ENCODE assay signal across 9 mouse cellular contexts in the genomic region with DNA sequence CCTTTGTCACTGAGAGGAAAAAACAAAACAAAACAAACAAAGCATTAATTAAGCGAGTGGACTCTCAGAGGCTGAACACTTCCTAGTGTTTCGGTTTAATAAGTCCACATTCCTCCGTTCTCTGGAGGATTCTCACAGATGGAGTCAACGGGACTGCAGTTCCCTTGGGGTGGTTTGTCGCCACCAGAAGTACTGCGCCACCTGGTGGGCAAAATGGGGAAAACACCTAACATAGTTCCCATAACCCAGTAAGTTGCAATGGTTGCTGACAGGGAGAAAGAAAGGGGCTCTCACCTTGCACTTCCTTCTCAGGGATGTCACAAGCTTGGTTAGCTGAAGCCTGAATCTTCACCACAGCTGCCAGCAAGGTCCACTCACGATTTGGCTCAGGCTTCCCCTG. TPM values are rescaled to one million over a fixed set of nuclear protein-coding genes. Genes with fewer than 3 reads are reported as not detected.
DNase-seq lines count a peak whose midpoint lies in the region; ATAC-seq and TF ChIP-seq lines count a peak whose summit lies in the region.
"Had no signal": no experiment of that assay in that cellular context is flagged by ENCODE, and none has a peak within 500 bp of the region (broad histone marks: within the 10 kb centered on the region; RNA-seq: fewer than 3 reads in every experiment).

No protein-coding gene starts in this region.

- no peak overlapping the region for H3K27ac ChIP-seq in hindbrain, embryonic 14.5 days
- no peak overlapping the region for H3K27ac ChIP-seq in hindbrain, embryonic 16.5 days (ENCODE audit: low read depth, low read length)
- no peak overlapping the region for H3K27ac ChIP-seq in testis, adult 2 months (ENCODE audit: control insufficient read depth, insufficient read depth, low read depth, low read length)
- H3K27ac ChIP-seq: embryonic facial prominence, embryonic 13.5 days had no signal

- 15% methylated on average over 7 of the region's 7 CpGs for WGBS in hindbrain, embryonic 14.5 days
- WGBS in hindbrain, embryonic 16.5 days: 15% methylated on average over 7 of the region's 7 CpGs

- no peak for TF ChIP-seq POLR2A in testis, adult 2 months (IDR thresholded peaks at IDR 0.05; ENCODE audit: control insufficient read depth, low read depth, low read length)

- intact Hi-C loops in left cerebral cortex, postnatal 4 days (cut with DNase I): no loop called here

- peak; percentile 82 for DNase-seq in hindbrain, embryonic 14.5 days (ENCODE audit: low spot score)
- peak; percentile 91 for DNase-seq in brain, adult 2 months (ENCODE audit: low read depth, low spot score)
- DNase-seq in induced T-regulatory cell, adult 2 months (ENCODE audit: low read depth): peak; percentile 92
- peak; percentile 75 for DNase-seq in left cerebral cortex, postnatal 4 days
- peak; percentile 92 for DNase-seq in naive thymus-derived CD4-positive, alpha-beta T cell, adult 2 months (ENCODE audit: low read depth)

- H3K9ac ChIP-seq in hindbrain, embryonic 14.5 days: no peak overlapping the region
- H3K9ac ChIP-seq in hindbrain, embryonic 16.5 days (ENCODE audit: low read depth, low read length): no peak overlapping the region
- H3K9ac ChIP-seq: embryonic facial prominence, embryonic 13.5 days had no signal

- no peak overlapping the region for H3K4me2 ChIP-seq in hindbrain, embryonic 14.5 days (replicated peaks)
- H3K4me2 ChIP-seq in hindbrain, embryonic 16.5 days (ENCODE audit: low read length): no peak overlapping the region
- H3K4me2 ChIP-seq: embryonic facial prominence, embryonic 13.5 days had no signal

- no peaks in the 10 kb centered on the region for H3K9me3 ChIP-seq in hindbrain, embryonic 14.5 days (ENCODE audit: control insufficient read depth, low read length)
- H3K9me3 ChIP-seq in hindbrain, embryonic 16.5 days (ENCODE audit: control insufficient read depth, low read length): no peaks in the 10 kb centered on the region
- H3K9me3 ChIP-seq: embryonic facial prominence, embryonic 13.5 days had no signal

- no peak for ATAC-seq in hindbrain, embryonic 14.5 days (ENCODE audit: low FRiP score)
- ATAC-seq in hindbrain, embryonic 16.5 days: no peak
- peak; percentile 80 for ATAC-seq in erythroblast, adult 5-6 weeks (replicated peaks; ENCODE audit: low FRiP score, poor library complexity, severe bottlenecking)

- peaks cover 5% of the 10 kb centered on the region; the same call in 1 of the 2 replicates for H3K4me1 ChIP-seq in hindbrain, embryonic 14.5 days (replicated peaks; ENCODE audit: control insufficient read depth, insufficient read depth, low read length)
- peaks cover 5% of the 10 kb centered on the region for H3K4me1 ChIP-seq in hindbrain, embryonic 16.5 days (ENCODE audit: control insufficient read depth, insufficient read depth, low read depth, low read length)
- H3K4me1 ChIP-seq in testis, adult 2 months (ENCODE audit: control insufficient read depth, insufficient read depth, low read length): no peaks in the 10 kb centered on the region; the same call in 1 of the 2 replicates

- peak; percentile 81 for TF ChIP-seq CTCF in testis, adult 2 months (IDR thresholded peaks at IDR 0.05; ENCODE audit: control insufficient read depth, insufficient read depth, insufficient replicate concordance, low read depth, low read length)

- peaks cover 59% of the 10 kb centered on the region for H3K36me3 ChIP-seq in hindbrain, embryonic 14.5 days (replicated peaks; ENCODE audit: control insufficient read depth, insufficient read depth)
- H3K36me3 ChIP-seq in hindbrain, embryonic 16.5 days (ENCODE audit: control insufficient read depth, insufficient read depth, low read length): peaks cover 17% of the 10 kb centered on the region
- peaks cover 4% of the 10 kb centered on the region for H3K36me3 ChIP-seq in testis, adult 2 months (ENCODE audit: control insufficient read depth, insufficient read depth, low read length)

- H3K27me3 ChIP-seq in hindbrain, embryonic 14.5 days (ENCODE audit: control insufficient read depth, insufficient read depth, low read length): no peaks in the 10 kb centered on the region
- H3K27me3 ChIP-seq in hindbrain, embryonic 16.5 days (replicated peaks; ENCODE audit: control insufficient read depth, insufficient read depth, low read length): no peaks in the 10 kb centered on the region
- no peaks in the 10 kb centered on the region for H3K27me3 ChIP-seq in testis, adult 2 months (ENCODE audit: control insufficient read depth, insufficient read depth, low read length)
- H3K27me3 ChIP-seq: embryonic facial prominence, embryonic 13.5 days had no signal

- no peak overlapping the region for H3K4me3 ChIP-seq in hindbrain, embryonic 14.5 days (replicated peaks; ENCODE audit: low read length)
- H3K4me3 ChIP-seq in hindbrain, embryonic 16.5 days (ENCODE audit: low read length): no peak overlapping the region
- H3K4me3 ChIP-seq in testis, adult 2 months (ENCODE audit: control insufficient read depth, low read depth, low read length): no peak overlapping the region
- H3K4me3 ChIP-seq: embryonic facial prominence, embryonic 13.5 days had no signal

RNA-seq across cellular contexts. Expression of a gene that starts 2.2 kb away (rescaled TPM):
- 4.9 and 6.0 TPM in 2 replicates for polyA plus RNA-seq in hindbrain, embryonic 14.5 days (2014; fragmentation: Nextera tagmentation; extraction: Ambion mirVana)
- 6.9 and 7.5 TPM in 2 replicates for polyA plus RNA-seq in hindbrain, embryonic 16.5 days (2015; fragmentation: Nextera tagmentation; extraction: Ambion mirVana)
- total RNA-seq in erythroblast, adult 5-6 weeks (2015; ENCODE audit: low replicate concordance): 0.77 and 1.9 TPM in 2 replicates
- total RNA-seq in erythroblast, adult 5-6 weeks (2017; ENCODE audit: low replicate concordance): 0.70 and 1.4 TPM in 2 replicates
- 1 to 10 TPM; 5.7 to 6.1 TPM for total RNA-seq in left cerebral cortex, postnatal 4 days (2021)
- polyA plus RNA-seq in testis, adult 2 months (2012; rRNA removed): 4.5 and 5.3 TPM in 2 replicates

RNA-seq across cellular contexts. Expression of a gene that starts 21.2 kb away (rescaled TPM):
- polyA plus RNA-seq in hindbrain, embryonic 14.5 days (2014; fragmentation: Nextera tagmentation; extraction: Ambion mirVana): 190 and 196 TPM in 2 replicates
- polyA plus RNA-seq in hindbrain, embryonic 16.5 days (2015; fragmentation: Nextera tagmentation; extraction: Ambion mirVana): 173 and 178 TPM in 2 replicates
- 27.0 and 31.7 TPM in 2 replicates for total RNA-seq in erythroblast, adult 5-6 weeks (2015; ENCODE audit: low replicate concordance)
- total RNA-seq in erythroblast, adult 5-6 weeks (2017; ENCODE audit: low replicate concordance): 30.4 and 40.3 TPM in 2 replicates
- total RNA-seq in left cerebral cortex, postnatal 4 days (2021): 100 to 1,000 TPM; 112 to 115 TPM
- 59.9 and 60.4 TPM in 2 replicates for polyA plus RNA-seq in testis, adult 2 months (2012; rRNA removed)

RNA-seq across cellular contexts. Expression of a gene that starts 21.3 kb away (rescaled TPM):
- 57.4 and 60.0 TPM in 2 replicates for polyA plus RNA-seq in hindbrain, embryonic 14.5 days (2014; fragmentation: Nextera tagmentation; extraction: Ambion mirVana)
- polyA plus RNA-seq in hindbrain, embryonic 16.5 days (2015; fragmentation: Nextera tagmentation; extraction: Ambion mirVana): 66.8 and 71.9 TPM in 2 replicates
- 1.9 TPM in 2 replicates for total RNA-seq in erythroblast, adult 5-6 weeks (2015; ENCODE audit: low replicate concordance)
- 2.5 and 3.6 TPM in 2 replicates for total RNA-seq in erythroblast, adult 5-6 weeks (2017; ENCODE audit: low replicate concordance)
- total RNA-seq in left cerebral cortex, postnatal 4 days (2021): 10 to 100 TPM; 40.2 to 41.6 TPM
- 2.9 and 3.8 TPM in 2 replicates for polyA plus RNA-seq in testis, adult 2 months (2012; rRNA removed)

RNA-seq across cellular contexts. Expression of a gene that starts 24.9 kb away (rescaled TPM):
- 0.39 and 1.2 TPM in 2 replicates for polyA plus RNA-seq in hindbrain, embryonic 14.5 days (2014; fragmentation: Nextera tagmentation; extraction: Ambion mirVana)
- polyA plus RNA-seq in hindbrain, embryonic 16.5 days (2015; fragmentation: Nextera tagmentation; extraction: Ambion mirVana): 0.33 and 0.70 TPM in 2 replicates
- not detected in 2 replicates for total RNA-seq in erythroblast, adult 5-6 weeks (2015; ENCODE audit: low replicate concordance)
- not detected in 2 replicates for total RNA-seq in erythroblast, adult 5-6 weeks (2017; ENCODE audit: low replicate concordance)
- total RNA-seq in left cerebral cortex, postnatal 4 days (2021): under 1 TPM in 1 of 2 experiments, not detected in 1; 0.22 TPM
- 0.06 TPM in 1 of 2 replicates, not detected in the other for polyA plus RNA-seq in testis, adult 2 months (2012; rRNA removed)

RNA-seq across cellular contexts. Expression of a gene that starts 49.4 kb away (rescaled TPM):
- polyA plus RNA-seq in hindbrain, embryonic 14.5 days (2014; fragmentation: Nextera tagmentation; extraction: Ambion mirVana): 454 and 472 TPM in 2 replicates
- polyA plus RNA-seq in hindbrain, embryonic 16.5 days (2015; fragmentation: Nextera tagmentation; extraction: Ambion mirVana): 422 and 469 TPM in 2 replicates
- total RNA-seq in erythroblast, adult 5-6 weeks (2015; ENCODE audit: low replicate concordance): 113 and 121 TPM in 2 replicates
- total RNA-seq in erythroblast, adult 5-6 weeks (2017; ENCODE audit: low replicate concordance): 170 and 171 TPM in 2 replicates
- total RNA-seq in left cerebral cortex, postnatal 4 days (2021): 100 to 1,000 TPM; 192 to 198 TPM
- 18.7 and 24.3 TPM in 2 replicates for polyA plus RNA-seq in testis, adult 2 months (2012; rRNA removed)

Comparison
In these comparisons a context has a peak if more than half of its experiments do, and no peak if none do; other contexts are left out.
1. RNA of a gene that starts 21.3 kb away (polyA plus RNA-seq): 66.8 to 71.9 TPM in hindbrain, embryonic 16.5 days and 57.4 to 60.0 TPM in hindbrain, embryonic 14.5 days; 2.9 to 3.8 TPM in testis, adult 2 months; every median in the first group is over 10 times any median in the second.
2. Peak in every context shown above with its lines, with median percentiles within 50 percentile points of each other: DNase-seq.